Mouse (Mus musculus) layer of hippocampus, postnatal 10 days (tissue): ENCODE results near the gene Tex2. TPM values are rescaled to one million over a fixed set of nuclear protein-coding genes. Genes with fewer than 3 reads are reported as not detected.
A peak's percentile ranks its signal among the peaks of the same experiment; 100 is the strongest.

Experiments used
- DNase-seq, 2 experiments: peaks; one replicate each; pipeline ENCODE4 v3.0.0; 2021; ENCODE audit warnings: low spot score in 2 of 2
- total RNA-seq, 2 experiments: library from RNA; stranded (reverse); gene quantifications; 2 replicates each; pipeline ENCODE4 v1.2.3; 2021

Gene Tex2
- total RNA-seq, 2 experiments from 2014 or later, result 96.1 to 98.4 TPM

GRCm38 (mm10) chr11:106546081-106546480, 67.1 kb downstream of the Tex2 start:
- DNase-seq, result no peak

GRCm38 (mm10) chr11:106544916-106545315, 68.3 kb downstream of the Tex2 start:
- no peak for DNase-seq

DNA sequence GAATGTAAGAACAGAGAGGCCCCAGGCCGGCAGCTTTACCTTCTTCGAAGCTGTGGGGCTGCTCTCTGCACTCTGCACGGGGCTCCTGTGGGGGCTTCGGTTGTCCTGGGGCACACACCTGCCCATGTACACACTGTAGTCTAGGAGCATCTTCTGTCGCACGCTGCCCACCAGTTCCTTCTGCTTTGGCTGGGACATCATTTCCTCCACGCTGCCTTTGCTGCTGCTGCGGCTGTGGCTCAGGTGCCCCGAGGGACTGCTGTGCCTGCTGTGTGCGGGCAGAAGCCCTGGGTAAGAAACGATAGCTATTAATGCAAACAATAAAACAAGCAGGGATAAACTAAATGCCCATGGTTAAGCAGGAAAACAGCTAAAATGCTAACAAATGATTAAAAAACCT, 69.1 kb downstream of the Tex2 start:
- no peak for DNase-seq

DNA sequence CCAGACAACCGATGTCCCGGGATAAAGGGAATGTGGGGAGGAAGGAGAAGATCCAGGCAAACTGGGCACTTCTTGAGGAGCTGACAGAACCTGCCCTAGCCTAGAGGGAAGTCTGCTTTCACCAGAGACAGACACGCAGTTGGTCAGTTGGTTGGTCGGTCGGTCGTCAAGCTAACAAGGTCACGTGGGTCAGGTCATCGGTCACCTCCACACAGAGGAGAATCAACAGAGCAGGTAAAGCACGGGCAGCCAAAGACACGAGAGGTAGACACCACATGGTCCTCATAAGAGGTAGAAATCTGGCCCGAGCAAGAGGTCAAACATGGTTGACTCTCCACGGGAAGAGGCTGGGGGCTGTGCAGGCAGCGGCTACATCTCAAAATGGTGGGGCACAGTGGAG, 70.2 kb downstream of the Tex2 start:
- DNase-seq, result no peak

GRCm38 (mm10) chr11:106542385-106542784, 70.8 kb downstream of the Tex2 start:
- DNase-seq, result no peak

- DNase-seq, result no peak
Measured at GRCm38 (mm10) chr11:106540506-106541268, 72.5 kb downstream of the Tex2 start.

DNA sequence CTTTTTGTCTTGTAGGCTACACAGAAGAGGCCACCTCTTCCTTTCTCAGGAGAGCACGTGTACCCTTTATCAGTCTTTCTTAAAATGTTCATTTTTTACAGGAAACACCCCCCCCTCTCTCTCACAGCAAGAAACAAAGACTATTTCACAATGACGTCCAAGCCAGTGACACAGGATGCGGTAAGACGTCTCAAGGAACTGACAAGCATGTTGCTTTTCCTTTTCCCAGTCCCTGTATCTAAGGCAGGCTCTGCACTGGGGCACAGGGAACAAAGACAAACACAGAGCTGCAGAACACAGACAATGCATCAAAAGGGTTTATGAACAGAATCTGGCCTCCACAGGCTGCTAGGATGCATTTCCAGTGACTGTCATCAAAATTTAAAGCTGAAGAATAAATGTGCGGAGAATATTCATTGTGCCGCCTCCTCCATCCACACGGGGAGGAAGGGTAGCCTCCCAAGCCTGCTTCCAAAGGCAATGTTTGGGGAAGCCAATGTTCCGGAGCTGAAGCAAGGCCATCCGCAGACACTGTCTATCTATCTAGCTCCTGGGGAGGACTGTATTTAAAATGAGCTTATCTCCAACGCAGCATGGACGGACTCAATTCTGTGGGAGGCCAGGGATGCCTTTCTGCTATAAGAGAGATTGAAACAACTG, 76.8 kb downstream of the Tex2 start:
- DNase-seq, result no peak

- DNase-seq, result no peak
Measured at GRCm38 (mm10) chr11:106535660-106536252, 77.5 kb downstream of the Tex2 start.

- no peak for DNase-seq
Measured at GRCm38 (mm10) chr11:106532248-106532790, 80.9 kb downstream of the Tex2 start.

GRCm38 (mm10) chr11:106529786-106530185, 83.4 kb downstream of the Tex2 start:
- DNase-seq, result no peak

DNA sequence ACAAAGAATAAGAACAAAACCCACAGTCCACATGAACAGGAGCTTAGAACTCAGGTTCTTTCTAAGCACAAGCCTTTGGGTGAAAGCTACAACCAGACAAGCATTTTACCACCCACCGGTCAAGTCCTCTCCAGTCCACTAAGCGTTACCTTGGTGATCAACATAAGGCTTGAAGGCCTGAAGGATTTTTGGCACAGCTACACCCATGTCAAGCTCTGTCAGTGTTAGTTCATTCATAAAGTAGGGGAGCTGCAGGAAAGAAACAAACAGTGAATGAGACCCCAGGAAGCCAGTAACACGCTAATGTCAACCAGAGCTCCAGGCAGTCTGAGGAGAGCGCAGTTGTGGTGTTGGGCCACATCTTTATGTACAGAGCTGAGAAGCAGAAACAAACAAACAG, 84.1 kb downstream of the Tex2 start:
- DNase-seq, result no peak

GRCm38 (mm10) chr11:106527926-106528325, 85.3 kb downstream of the Tex2 start:
- DNase-seq, result no peak

- no peak for DNase-seq
Measured at GRCm38 (mm10) chr11:106527147-106527821, 85.9 kb downstream of the Tex2 start.

DNA sequence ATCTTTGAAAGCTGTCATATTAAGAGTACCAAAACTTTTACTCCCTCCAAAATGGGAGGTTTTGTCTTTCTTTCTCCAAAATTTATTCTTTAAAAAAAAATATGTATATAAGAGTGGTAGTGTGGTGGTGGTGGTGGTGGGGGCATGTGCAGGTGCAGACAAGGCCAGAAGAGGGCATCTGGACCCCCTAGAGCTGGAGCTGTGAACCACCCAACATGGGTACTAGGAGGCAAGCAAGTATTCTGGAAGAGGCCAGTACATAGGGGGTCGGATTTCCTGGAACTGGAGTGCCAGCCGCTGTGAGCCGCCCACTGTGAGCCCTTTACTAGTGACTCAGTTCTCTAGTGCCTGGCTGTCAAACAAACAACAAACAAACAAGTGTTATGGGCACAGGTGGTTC, 90.7 kb downstream of the Tex2 start:
- DNase-seq, result no peak

GRCm38 (mm10) chr11:106521612-106522011, 91.6 kb downstream of the Tex2 start:
- DNase-seq, result no peak

- no peak for DNase-seq
Measured at GRCm38 (mm10) chr11:106520404-106520803, 92.8 kb downstream of the Tex2 start.

DNA sequence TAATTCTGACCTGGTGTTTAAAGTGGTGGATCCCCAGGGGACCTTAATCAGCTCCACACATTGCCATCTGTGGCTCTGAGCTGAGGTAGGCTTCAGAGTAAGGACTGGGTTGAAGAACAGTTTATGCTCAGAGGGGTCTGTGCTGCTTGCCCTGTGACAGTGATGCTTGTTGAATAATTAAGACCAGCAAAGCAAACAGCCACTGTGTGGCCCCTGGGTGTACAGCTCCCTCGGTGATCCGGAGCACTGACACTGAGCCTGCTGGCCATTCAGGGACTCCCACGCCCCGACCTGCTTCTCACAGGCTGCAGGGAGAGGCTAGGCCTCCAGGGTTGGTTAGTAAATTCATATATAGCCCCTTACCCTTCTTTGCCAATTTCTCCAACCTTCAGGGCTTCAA, 93.7 kb downstream of the Tex2 start:
- DNase-seq, result no peak

- DNase-seq, result no peak
Measured at GRCm38 (mm10) chr11:106518391-106518790, 94.8 kb downstream of the Tex2 start.

DNA sequence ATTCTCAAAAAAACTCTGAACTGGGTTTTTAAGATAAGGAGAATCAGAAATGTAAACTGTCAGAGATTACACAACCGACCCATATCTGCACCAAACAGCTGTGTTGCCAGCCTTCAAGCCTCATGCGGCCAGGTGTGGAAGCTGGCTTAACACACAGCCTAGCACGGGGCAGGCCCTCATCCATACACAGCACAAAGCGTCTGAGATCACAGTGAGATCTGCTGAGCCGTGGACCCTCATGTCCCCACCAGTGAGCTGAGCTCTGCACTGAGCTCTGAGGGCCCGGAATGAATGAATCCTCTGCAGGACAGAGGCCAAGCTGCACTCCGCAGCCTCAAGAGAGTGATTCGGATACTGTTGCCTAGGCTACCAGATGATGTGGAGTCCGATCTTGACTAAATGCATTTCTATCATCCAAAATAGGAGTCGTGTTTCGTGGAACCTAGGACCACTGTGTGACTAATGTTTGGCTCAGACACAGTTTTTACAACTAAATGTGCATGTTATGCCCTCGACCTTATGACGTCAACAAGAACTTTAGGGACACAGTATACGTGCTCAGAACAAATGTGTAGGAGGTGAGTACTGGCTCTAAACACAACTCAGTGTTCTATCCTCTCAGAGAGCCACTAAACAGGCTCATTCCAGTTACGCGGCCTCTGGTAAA, 98.0 kb downstream of the Tex2 start:
- no peak for DNase-seq

- no peak for DNase-seq
Measured at GRCm38 (mm10) chr11:106514446-106514845, 98.8 kb downstream of the Tex2 start.

GRCm38 (mm10) chr11:106513166-106513565, 100.1 kb downstream of the Tex2 start:
- DNase-seq, result peak; percentile 70 to 80
